Mouse (Mus musculus) MEL (cell line): ENCODE results near the gene Psen1.

Experiments used
- E2F4 ChIP-seq: IDR thresholded peaks from 2 replicates; pipeline ENCODE4 v1.6.1; 2011; ENCODE audit warnings: low read depth, low read length, improper control_type of control experiment, borderline replicate concordance
- GATA1 ChIP-seq: IDR thresholded peaks from 2 replicates; pipeline ENCODE4 v1.6.1; 2011; ENCODE audit warnings: low read depth, low read length, improper control_type of control experiment
- MAFK ChIP-seq: IDR thresholded peaks from 2 replicates; pipeline ENCODE4 v1.6.1; 2011; ENCODE audit warnings: low read depth, mild to moderate bottlenecking, low read length, improper control_type of control experiment, borderline replicate concordance
- POLR2A ChIP-seq, 2 experiments: IDR thresholded peaks; 2 replicates each; pipeline ENCODE4 v1.6.1; 2011 to 2012; ENCODE audit warnings: low read length in 2 of 2, mild to moderate bottlenecking in 2 of 2, control low read depth in 1 of 2, improper control_type of control experiment in 1 of 2, low read depth in 1 of 2, moderate library complexity in 1 of 2; ENCODE audit not compliant: control insufficient read depth in 1 of 2, insufficient read depth in 1 of 2, poor library complexity in 1 of 2
- TAL1 ChIP-seq: IDR thresholded peaks from 2 replicates; pipeline ENCODE4 v1.6.1; 2012; ENCODE audit warnings: mild to moderate bottlenecking, inconsistent platforms, low read length, moderate library complexity, mixed read lengths

DNA sequence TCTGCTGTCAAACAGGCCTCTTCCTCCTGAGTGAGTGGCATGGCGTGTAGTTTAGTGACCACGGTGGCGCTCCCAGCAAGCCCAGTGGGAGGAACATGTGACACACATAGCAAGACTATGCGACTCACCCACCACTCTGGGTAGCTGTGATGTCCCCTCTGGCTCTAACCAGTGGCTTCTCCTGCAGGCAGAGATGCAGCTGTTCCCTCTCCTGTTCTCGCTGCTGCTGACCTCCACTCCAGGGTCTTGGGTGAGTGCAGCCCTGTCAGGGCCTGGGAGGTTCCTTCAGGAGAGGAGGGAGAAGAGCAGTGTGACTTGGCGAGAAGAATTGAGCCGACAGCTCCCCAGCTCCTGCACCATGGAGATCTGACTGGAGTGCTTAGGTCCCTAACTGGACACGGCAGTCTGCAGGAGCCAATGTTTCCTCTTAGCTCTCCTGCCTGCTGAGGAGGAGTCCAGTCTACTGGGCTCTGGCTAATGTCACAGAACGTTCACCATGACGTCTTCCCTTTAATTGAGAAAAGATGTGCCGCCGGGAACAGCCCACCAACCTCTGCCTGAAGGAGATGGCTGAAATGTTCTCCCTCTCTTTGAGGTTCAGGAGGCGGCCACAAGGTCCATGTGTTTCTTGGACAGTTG, 78.1 kb downstream of the Psen1 start:
- TF ChIP-seq GATA1 (no peak), E2F4 (no peak), POLR2A (IDR thresholded peaks at IDR 0.05; ENCODE audit: control insufficient read depth in 1 of 2, insufficient read depth in 1 of 2, low read depth in 1 of 2, low read length in 2 of 2, poor library complexity in 1 of 2) (no peak), TAL1 (no peak), MAFK (no peak)
